Mouse (Mus musculus) kidney, postnatal 25 days (tissue): ENCODE results near the gene Cd248.

Experiments used
- DNase-seq, 2 experiments: peaks; one replicate each; pipeline ENCODE4 v3.0.0; 2021; ENCODE audit warnings: mixed read lengths in 2 of 2

The Cd248 gene

DNA sequence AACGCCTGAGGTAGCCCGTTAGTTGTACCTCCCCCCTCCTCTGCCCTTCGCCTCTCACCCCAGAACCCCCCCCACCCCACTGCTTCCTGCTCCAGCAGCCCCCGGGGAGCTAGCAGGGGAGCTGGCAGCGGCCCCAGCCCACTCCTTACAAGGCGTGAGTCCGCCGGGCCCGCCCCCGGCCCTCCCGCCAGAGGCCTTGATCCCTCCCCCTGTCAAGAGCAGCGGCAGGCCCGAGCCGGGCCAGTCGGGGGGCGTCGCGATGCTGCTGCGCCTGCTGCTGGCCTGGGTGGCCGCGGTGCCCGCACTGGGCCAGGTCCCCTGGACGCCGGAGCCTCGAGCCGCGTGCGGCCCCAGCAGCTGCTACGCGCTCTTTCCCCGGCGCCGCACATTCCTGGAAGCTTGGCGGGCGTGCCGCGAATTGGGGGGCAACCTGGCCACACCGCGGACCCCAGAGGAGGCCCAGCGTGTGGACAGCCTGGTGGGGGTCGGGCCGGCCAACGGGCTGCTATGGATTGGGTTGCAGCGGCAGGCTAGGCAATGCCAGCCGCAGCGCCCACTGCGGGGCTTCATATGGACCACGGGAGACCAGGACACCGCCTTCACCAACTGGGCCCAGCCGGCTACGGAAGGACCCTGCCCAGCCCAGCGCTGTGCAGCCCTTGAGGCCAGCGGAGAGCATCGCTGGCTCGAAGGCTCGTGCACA is at the start of gene Cd248:
Cd248 (plus strand) TSS at position 212 of the 703 bp plus-strand sequence.
- DNase-seq, result peak; percentile 73 to 86

DNA sequence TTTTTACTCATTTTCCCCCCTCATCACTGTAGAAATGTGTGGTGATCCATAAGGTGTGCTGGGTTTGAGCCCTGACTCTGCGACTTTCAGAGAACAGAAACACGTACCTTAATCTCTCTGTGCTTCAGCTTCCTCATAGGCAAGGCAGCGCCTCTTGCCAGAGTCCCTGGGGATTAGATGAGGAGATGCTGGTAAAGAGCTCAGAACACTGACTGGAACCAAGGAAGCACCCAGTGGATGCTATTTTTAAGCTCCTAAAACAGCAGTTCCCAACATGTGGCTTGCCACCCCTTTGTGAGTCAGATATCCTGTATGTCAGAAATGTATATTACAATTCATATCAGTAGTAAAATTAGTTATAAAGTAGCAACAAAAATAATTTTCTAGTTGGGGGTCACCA is 49.7 kb upstream of the Cd248 start:
- DNase-seq, result no peak

DNA sequence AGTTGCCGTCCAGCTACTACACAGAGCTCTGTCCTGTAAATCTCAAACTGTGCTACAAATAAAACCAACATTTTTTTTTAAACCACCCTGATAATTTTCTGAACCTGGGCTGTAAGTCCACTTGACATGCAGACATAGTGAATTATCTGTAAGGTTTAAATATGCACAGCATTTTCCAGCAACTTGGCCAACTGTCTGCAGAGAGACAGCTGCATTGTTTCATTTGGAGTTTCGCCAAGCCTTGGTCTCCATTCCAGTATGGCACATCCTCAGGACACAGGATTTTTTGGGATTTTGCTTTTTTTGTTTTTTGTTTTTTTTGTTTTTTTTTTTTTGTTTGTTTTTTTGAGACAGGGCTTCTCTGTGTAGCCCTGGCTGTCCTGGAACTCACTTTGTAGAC is 46.5 kb upstream of the Cd248 start:
- DNase-seq, result peak in 1 of 2 experiments; percentile 14

DNA sequence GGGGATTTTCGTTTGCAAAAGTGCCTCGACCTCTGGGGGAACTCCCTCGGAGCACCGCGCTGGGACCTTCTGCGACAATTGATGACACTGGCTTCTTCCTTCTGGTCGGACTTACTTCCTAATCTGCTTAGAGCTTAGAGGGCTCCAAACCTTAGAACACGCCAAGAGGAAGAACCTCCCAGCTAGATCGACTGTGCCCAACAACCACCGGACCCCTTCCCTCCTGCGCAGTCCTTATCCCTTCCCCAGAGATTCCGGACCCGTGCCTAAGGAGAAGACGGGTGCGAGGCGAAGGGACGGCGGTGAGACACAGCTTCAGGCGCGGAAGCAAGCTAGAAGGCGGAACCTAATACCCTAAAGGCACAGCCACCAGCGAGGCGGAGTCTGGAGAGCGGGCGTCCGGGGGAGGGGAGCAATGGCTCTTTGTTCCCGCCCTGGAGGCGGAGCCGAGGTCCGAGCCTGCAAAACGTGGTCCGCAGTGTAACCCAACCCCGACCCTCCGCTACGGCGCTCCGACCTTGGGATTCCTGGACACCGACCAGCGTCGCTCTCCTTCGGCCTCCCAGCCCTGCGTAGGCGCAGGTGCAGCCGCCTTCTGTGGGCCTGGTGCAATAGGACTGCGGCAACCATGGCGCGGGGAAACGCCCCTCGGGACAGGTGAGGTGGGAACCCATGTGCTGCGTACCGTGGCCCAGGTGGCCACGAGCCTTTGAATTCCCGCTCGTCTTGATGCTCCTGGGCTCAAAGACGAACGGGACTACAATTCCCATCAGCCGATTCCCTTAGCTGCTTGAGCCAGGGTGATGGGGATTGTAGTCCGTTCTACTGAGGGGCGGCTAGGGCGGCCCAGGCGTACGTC is 44.0 kb upstream of the Cd248 start, which contains the start of gene Slc29a2:
Slc29a2 (plus strand) TSS at position 240 of the 859 bp plus-strand sequence.
- DNase-seq, result peak; percentile 95 to 96

DNA sequence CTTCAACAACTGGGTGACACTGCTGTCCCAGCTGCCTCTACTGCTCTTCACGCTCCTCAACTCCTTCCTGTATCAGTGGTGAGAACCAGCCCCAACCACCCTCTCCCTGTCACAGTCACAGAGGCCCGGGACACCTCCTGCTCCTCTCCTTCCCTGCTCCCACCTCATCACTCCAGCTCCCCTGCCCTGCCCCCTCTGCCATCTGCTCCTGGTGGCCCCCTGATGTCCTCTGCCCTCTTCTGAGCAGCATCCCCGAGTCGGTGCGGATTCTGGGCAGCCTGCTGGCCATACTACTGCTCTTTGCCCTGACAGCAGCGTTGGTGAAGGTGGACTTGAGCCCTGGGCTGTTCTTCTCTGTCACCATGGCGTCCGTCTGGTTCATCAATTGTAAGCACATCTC is 41.8 kb upstream of the Cd248 start:
- DNase-seq, result no peak

DNA sequence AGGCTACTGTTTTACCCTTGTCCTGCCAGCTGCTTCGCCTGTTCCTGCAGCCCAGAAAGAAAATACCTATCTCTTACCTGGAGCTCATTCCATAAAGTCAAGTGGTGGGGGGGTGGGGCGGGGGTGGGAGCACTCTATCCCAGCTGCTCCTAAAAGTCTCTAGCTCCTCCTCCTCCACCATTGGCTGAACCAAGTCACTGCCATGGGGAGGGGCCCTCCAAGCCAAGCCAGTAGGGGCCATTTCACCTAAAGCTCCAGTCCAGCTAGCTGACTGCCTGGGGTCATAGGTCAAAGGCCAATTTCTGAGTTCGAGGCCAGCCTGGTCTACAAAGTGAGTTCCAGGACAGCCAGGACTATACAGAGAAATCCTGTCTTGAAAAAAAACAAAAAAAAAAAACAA is 35.2 kb upstream of the Cd248 start:
- no peak for DNase-seq

DNA sequence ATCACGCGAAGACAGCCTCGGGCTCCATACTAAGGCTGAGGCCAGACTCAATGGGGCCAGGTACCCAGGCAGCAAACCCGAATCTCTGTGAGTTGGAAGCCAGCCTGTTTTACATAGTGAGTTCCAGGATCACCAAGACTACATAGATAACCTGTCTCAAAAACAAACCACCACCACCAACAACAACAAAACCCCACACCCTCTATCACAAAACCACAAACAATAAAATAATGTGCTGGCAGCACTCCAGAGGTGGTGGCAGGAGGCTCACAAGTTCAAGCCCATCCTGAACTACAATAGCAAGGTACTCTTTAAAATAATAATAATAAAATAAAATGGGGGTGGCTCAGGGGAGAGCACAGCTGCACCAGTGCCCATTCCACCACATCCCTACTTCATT is 31.3 kb upstream of the Cd248 start:
- no peak for DNase-seq

DNA sequence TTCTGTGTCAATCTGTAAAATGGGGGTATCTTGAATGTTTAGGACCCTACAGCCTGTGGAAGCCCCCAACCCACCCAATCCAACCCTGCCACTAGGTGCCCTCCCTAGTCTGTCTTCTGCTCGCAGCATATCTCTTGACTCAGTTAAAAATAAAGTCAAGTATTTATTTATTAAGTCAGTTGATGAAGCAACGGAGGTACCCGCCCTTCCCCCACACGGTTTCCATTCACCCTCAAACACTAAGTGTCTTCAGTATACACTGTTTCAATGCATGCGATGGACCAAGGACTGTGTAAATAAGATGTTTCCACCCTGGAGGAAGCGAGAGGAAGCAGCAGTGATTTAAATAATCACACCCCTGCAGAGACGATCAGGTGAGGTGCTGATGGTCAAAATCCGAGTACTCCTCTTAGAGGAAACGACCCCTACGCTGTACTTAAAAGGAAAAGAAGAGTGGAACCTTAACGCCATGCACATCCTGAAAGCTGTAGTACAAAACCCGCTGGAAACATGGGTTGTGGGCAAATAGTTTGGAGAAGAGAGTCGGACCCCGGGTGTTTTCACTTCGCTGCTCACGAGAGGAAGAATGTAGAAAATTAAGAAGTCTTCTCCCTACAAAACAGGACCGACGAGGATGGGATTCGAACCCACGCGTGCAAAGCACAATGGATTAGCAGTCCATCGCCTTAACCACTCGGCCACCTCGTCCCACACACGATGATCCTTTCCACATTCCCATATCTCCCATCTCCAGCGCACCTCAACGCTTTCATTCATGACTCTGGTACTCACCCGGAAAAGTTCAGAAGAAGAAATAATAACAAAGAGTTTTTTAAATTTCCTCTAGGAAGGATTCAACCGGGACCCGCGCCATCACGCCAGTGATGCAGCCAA is 30.0 kb upstream of the Cd248 start:
- peak; percentile 84 to 86 for DNase-seq

DNA sequence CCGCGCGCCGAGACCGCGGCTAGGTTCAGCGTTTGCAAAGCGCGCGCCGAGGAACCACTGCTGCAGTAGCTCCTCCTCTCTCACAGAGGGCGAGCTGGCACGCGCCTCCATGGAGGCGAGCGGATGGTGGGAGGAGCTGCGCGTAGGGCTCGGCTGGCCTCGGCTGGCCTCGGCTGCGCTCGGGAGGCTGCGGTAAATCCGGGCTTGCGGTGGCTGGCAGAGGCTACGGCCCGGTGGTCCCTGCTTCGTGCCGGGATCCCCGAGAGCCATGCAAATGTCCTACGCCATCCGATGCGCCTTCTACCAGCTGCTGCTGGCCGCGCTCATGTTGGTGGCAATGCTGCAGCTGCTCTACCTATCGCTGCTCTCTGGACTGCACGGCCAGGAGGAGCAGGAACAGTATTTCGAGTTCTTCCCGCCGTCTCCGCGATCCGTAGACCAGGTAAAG is 29.1 kb upstream of the Cd248 start, which contains the start of the genes B4gat1 and AC124502.3:
B4gat1 (plus strand) TSS at position 118 of the 448 bp plus-strand sequence.
AC124502.3 (plus strand) TSS at position 183 of the 448 bp plus-strand sequence.
- peak; percentile 91 to 95 for DNase-seq

DNA sequence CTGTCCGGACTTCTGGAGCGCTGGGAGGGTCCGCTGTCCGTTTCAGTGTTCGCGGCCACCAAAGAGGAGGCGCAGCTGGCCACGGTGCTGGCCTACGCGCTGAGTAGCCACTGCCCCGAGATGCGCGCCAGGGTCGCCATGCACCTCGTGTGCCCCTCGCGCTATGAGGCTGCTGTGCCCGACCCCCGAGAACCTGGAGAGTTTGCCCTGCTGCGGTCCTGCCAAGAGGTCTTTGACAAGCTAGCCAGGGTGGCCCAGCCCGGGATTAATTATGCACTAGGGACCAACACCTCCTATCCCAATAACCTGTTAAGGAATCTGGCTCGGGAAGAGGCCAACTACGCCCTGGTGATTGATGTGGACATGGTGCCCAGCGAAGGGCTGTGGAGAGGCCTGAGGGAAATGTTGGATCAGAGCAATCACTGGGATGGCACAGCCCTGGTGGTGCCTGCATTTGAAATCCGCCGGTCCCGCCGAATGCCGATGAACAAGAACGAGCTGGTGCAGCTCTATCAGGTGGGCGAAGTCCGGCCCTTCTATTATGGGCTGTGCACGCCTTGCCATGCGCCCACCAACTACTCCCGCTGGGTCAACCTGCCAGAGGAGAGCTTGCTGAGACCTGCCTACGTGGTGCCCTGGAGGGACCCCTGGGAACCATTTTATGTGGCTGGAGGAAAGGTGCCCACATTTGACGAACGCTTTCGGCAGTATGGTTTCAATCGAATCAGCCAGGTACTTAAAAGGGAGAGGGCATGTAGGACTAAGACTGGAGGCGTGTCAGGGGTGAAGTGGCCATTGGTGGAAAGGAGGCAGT is 28.4 kb upstream of the Cd248 start:
- peak; percentile 35 to 58 for DNase-seq

DNA sequence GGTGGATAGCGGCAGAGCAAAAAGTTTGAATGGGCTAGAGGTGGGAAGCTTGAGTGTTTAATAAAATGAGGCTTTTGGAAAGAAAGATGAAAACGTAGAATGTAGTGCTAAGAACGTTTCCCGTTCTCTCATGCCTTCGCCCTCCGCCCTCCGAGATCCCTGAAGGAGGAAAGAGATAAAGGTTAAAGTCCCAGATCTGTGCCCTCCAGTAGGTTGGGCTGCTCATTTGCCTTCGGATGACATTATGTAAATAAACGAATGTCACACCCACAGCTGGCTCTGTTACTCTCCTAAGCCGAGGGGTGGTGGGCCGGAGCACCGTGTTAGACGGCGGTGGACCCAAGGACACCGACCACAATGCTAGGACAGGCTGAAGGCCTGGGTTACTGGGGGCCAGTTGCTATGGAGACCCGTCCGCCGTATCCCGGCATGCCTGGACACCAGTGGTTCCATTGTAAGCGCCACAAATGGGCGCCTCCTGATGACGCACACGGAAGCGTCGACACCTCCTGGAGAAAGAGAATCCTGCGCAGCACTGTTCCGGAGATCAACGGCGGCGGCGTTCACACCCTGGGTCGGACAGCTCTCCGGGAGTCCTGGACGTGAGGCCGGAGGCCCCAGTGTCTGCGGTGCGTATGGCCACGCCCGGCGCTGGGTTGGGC is 26.9 kb upstream of the Cd248 start, which contains the start of gene Brms1:
Brms1 (plus strand) TSS at position 493 of the 662 bp plus-strand sequence.
- peak; percentile 93 to 97 for DNase-seq

DNA sequence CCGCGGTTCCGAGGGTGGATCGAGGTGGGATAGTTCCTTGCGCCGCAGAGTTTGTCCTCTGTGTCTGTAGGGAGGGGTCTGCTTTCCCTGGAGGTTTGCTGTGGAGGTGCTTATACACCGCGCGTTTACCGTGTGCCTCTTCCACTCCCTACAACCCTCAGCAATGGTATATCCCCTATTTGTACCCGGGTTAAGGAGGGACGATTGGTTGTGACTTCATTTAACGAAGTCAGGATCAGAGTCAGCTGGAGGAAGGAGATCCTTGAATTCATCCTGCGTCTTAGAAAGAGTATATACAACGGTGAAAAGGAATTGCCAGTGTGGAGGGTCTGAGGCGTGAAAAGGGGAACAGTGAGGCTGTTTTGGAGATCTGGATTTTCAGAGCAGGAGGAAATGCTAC is 26.3 kb upstream of the Cd248 start:
- DNase-seq, result no peak

DNA sequence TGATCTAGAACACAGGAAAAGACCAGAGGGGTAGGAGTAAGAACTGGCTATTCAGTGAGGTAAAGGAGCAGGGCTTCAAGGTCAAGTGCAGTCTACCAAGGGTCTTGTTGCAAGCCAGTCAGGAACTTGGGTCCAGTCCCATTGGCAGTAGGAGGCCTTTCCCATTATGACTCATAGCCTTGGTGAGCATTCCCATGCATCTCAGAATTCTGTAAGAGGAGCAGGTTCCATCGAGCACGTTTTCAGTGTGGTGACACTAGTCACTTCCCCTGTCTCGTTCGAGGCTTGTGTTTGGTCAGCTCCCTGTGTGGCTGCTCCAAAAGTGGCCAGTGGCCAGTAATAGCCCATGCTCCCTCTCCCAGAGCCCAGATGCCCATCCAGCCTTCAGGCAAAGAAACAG is 22.3 kb upstream of the Cd248 start:
- DNase-seq, result no peak

DNA sequence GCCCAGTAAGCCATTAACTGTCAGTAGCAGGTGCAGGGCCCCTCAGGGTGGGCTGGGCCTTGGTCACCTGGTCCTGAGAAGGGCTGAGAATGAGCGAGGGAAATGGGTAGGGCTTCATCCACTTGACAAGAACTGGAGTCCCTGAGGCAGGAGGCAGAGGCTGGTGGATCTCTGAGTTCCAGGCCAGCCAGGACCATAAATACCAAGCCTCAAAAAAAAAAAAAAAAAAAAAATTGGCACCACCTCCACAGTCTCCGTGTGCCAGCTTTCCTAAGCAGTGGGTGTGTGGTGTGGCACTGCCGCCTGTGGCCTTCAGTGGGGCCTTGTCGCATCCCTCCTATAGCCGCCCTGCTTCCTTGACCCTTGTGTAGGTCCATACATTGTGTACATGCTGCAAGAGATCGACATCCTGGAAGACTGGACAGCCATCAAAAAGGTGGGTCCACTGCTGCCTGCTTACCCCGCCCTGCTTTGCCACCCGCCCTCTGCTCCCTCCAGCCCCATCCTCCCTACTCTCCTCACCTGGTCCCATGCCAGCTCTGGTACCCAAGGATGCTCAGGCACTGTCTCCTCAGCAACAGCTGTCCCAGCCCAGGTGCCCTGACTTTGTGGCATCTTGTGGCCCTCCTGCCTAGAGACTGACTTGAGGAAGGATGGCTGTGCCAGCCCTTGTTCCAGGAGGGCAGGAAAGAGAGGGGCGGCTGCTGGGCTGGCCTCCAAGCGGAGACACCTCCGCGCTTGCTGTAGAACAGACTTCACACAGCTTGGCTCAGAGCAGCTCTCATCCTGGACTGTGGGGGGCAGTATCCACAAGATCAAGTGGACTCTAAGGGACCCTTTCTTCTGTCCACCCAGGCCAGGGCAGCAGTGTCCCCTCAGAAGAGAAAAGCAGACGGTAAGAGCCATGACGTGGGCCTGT is 19.5 kb upstream of the Cd248 start:
- peak in 1 of 2 experiments; percentile 35 for DNase-seq

DNA sequence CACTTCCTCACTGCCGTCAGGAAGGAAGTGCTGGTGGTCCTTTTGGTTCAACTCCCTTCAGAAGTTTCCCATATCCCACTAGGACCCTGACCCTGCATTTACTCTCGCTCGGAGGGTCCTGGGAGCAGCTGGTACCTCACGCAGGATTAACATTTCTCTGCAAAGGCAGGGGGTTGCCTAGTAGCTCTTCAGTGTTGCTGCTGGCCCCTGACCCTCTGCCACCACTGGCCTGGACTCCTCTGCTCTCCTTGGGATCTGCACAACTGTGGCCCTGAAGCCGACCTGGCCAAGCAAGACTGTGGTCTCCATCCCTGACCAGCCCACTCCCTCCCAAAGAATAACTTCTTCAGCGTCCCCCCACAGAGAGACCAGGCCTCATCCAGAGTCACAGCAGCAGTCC is 18.6 kb upstream of the Cd248 start:
- DNase-seq, result no peak

DNA sequence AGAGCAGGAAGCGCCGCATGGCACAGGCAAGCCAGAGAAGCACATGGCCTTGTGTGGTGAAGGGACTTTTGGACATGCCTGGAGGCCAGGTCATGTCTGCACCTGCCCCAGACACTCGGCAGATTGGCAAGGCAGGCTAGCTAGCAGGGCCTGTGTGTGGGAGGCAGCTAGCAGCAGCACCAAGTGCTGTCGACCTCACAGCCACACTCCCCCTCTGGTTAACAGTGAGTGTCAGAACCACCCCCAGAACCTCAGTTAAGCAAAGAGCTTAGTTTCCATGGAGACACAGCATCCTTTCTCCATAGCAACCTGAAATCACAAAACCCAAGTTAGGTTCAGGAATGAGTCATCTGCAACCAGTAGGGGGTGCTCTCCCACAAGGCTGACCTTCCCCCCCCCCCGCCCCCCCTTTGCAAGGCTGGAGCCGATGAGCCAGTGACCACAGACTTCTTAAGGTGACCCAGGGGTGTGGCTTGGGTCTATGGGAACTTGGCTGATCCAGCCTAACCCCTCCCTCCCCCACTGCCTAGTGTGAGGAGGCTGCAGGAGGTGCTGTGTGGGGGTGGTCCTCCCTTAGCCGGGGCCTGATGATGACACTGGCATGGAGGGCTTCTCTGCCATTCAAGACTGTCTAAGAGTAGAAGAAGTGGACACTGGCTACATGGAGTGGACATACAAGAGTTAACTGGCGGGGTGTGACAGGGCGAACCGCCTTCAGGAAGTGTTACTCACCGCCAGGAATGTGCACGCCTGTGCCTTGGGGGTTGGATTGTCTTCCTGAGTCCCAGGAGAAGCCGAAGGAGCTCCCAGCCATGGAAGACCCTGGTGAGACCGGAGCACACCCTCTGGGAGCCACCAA is 17.6 kb upstream of the Cd248 start, which contains the start of gene Rin1:
Rin1 (plus strand) TSS at position 435 of the 859 bp plus-strand sequence.
- DNase-seq, result peak; percentile 64 to 77

DNA sequence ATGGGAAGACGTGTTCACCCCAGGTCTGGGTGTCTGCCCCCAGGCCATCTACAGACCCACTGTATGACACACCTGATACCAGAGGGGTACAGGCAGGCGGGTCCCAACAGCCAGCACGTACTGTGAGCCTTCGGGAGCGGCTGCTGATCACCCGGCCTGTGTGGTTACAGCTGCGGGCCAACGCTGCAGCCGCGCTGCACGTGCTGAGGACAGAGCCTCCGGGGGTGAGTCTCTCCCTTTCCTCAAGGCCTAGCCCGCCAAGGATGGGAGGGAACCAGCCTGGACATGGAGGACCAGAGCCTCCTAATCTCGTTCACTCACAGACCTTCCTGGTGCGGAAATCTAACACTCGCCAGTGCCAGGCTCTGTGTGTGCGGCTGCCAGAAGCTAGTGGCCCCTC is 16.8 kb upstream of the Cd248 start:
- DNase-seq, result peak in 1 of 2 experiments; percentile 45

DNA sequence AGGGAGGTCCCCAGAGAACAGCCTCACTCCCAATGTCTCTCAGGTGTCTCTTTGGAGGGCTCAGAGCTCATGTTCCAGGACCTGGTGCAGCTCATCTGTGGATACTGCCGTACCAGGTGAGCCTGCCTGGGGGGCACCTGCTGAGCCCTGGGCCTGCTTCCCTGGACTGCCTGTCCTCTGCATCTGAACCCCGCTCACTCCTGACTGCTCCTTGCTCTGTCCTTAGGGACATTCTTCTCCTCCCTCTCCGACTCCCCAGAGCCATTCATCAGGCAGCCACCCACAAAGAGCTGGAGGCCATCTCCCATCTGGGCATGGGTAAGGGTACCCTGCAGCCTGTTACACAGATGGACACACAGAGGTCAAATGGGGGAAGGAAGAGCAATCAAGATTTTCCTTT is 16.4 kb upstream of the Cd248 start:
- DNase-seq, result no peak
